Mouse (Mus musculus) olfactory bulb, adult 2 months (tissue): ENCODE measurements around the gene Slf2.

Experiments used
- CTCF ChIP-seq: fragments of 200-500 bp; IDR thresholded peaks from 2 replicates; pipeline ENCODE4 v1.5.1; 2012; ENCODE audit warnings: low read depth, mild to moderate bottlenecking, low read length, moderate library complexity; ENCODE audit not compliant: insufficient read depth
- POLR2A ChIP-seq: fragments of 200-500 bp; IDR thresholded peaks from 2 replicates; pipeline ENCODE4 v1.6.1; 2012; ENCODE audit warnings: mild to moderate bottlenecking, low read depth, low read length, moderate library complexity; ENCODE audit not compliant: insufficient read depth

GRCm38 (mm10) chr19:44977148-44977547, 46.2 kb downstream of the Slf2 start:
- no peak for TF ChIP-seq CTCF
- no peak for TF ChIP-seq POLR2A
